Mouse (Mus musculus) C2C12 (cell line): ENCODE measurements around the gene Flcn. TPM values are rescaled to one million over a fixed set of nuclear protein-coding genes. Genes with fewer than 3 reads are reported as not detected.
A peak's percentile ranks its signal among the peaks of the same experiment; 100 is the strongest.

Experiments
- H3K27me3 ChIP-seq: one replicate; pipeline ENCODE4 v1.6.1; 2011; ENCODE audit not compliant: control insufficient read depth, insufficient read depth, insufficient read length
- H3K36me3 ChIP-seq: one replicate; pipeline ENCODE4 v1.6.1; 2011; ENCODE audit not compliant: control insufficient read depth, insufficient read depth
- H3K4me3 ChIP-seq: one replicate; pipeline ENCODE4 v1.5.1; 2011; ENCODE audit warnings: mild to moderate bottlenecking, control low read depth; ENCODE audit not compliant: poor library complexity, insufficient read depth, severe bottlenecking
- H3K79me2 ChIP-seq: one replicate; pipeline ENCODE4 v1.6.1; 2011; ENCODE audit not compliant: control insufficient read depth, insufficient read depth
- H3K79me3 ChIP-seq: one replicate; pipeline ENCODE4 v1.6.1; 2011; ENCODE audit warnings: low read depth, control low read depth
- H3ac ChIP-seq: one replicate; pipeline ENCODE3; 2011; ENCODE audit warnings: low read depth; ENCODE audit not compliant: control insufficient read depth, insufficient read length
- CEBPB ChIP-seq: IDR thresholded peaks from one replicate; pipeline ENCODE4 v1.6.1; 2011; ENCODE audit warnings: low read depth, mild to moderate bottlenecking, control low read depth, moderate library complexity
- CTCF ChIP-seq: IDR thresholded peaks from one replicate; pipeline ENCODE4 v1.5.1; 2011; ENCODE audit not compliant: control insufficient read depth, insufficient read depth, insufficient read length
- FOSL1 ChIP-seq: IDR thresholded peaks from one replicate; pipeline ENCODE4 v1.8.0; 2011; ENCODE audit warnings: mild to moderate bottlenecking, low read length; ENCODE audit not compliant: poor library complexity, insufficient read depth, severe bottlenecking
- MAX ChIP-seq: IDR thresholded peaks from one replicate; pipeline ENCODE4 v1.6.1; 2011; ENCODE audit warnings: mild to moderate bottlenecking, control low read depth
- MYOD1 ChIP-seq: IDR thresholded peaks from one replicate; pipeline ENCODE4 v1.6.1; 2011; ENCODE audit warnings: low read depth; ENCODE audit not compliant: control insufficient read depth, insufficient read length
- MYOG ChIP-seq: IDR thresholded peaks from one replicate; pipeline ENCODE4 v1.6.1; 2011; ENCODE audit not compliant: control insufficient read depth, insufficient read length; ENCODE audit errors: extremely low read depth
- USF1 ChIP-seq: IDR thresholded peaks from one replicate; pipeline ENCODE4 v1.6.1; 2011; ENCODE audit warnings: low read depth, mild to moderate bottlenecking, control low read depth, moderate library complexity
- polyA plus RNA-seq: library from polyadenylated mRNA; unstranded; fragments of >200 nt; fragmentation: generic; extraction: Trizol; gene quantifications from one replicate; pipeline ENCODE4 v1.2.1, GENCODE M21; 2012; ENCODE audit warnings: missing spikeins

Flcn gene
- polyA plus RNA-seq, 1 experiment: 20.7 TPM

DNA sequence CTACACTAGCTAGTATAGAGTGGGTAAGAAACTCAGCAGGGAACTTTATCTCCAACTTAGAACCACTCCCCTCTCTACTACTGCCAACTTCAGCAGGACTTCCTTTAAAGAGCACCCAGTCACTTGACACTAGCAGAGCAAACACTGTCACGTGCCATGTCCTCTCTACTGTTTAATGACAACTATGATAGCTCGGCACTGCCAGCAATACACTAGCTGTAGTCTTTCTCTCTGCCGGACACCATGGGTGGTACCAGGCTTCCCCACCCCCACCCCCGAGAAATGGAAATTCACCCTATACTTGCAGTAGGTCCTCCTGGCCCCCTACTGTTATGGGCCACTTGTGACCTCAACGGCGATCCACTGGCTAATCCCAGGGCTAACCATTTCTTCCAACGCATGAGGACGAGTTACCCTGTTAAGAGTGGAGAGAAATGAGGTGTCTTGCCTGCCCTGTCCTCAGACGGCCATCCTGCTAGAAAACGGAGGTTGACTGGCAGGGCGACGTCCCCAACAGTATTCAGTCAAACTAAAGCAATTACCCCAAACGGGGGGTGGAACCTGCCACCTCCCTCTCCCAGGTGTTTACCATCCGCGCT lies 646 bp downstream of the Flcn start:
- H3K79me2 ChIP-seq: peaks cover 26% of the 10 kb centered on the region
- H3ac ChIP-seq: peak overlapping the region; percentile 75
- no peaks in the 10 kb centered on the region for H3K27me3 ChIP-seq
- TF ChIP-seq USF1 (peak; percentile 92), CTCF (no peak), MYOD1 (no peak), FOSL1 (no peak)
- H3K36me3 ChIP-seq: peaks cover 22% of the 10 kb centered on the region
- peak overlapping the region; percentile 79 for H3K4me3 ChIP-seq
- H3K79me3 ChIP-seq: peaks cover 2% of the 10 kb centered on the region

DNA sequence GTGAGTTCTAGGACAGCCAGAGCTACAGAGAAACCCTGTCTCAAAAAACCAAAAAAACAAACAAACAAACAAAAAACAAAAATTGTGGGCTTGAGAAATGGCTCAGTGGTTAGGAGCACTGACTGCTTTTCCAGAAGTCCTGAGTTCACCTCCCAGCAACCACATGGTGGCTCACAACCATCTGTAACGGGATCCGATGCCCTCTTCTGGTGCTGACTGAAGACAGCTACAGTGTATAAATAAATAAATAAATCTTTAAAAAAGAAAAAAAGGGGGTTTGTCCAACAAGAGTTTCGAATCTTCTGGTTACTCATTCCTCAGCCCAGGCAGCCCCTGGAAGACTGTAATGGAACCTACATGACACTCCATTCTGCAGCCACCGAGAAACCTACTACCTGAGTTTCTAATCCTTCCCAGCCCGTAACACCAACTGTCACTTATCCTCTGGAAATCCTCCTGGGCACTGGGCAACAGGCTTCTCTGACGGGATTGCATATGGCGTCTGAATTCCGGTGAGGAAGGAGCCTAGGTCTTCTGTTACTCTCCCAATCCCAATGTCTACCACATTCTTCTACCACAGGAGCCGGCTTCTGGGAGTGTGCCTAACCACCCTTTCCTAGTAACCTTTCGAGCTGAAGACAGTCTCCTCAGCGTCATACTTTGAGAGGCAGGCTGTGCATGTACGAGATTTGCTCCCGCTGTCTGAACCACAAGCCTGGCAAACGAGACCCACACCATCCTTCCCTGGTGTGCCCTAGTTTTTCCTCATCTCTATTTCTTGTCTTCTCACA lies 1.5 kb downstream of the Flcn start:
- H3K4me3 ChIP-seq: peak overlapping the region; percentile 79
- TF ChIP-seq MYOG: no peak
- TF ChIP-seq USF1: no peak
- no peak for TF ChIP-seq MYOD1
- TF ChIP-seq MAX: no peak
- no peak for TF ChIP-seq CTCF
- TF ChIP-seq CEBPB: no peak
- no peak for TF ChIP-seq FOSL1

DNA sequence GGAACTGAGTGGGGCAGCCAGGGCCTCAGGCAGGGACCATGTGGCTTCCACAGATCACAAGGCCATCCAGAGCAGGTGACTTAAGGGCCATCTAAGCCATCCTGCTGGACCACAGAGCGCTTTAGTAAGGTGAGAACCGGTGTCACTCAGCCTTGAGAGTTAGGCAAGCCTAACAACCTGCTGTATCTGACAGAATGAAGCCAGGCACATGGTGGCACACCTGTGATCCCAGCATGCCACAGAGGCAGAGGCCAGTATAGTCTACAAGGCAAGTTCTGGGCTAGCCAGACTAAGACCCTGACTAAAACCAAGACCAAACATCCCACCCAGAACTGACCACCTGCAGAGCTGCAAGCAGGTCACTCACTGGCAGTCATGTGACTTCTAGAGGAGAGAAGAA lies 4.2 kb downstream of the Flcn start:
- Histone ChIP-seq H3K79me2 (peaks cover 26% of the 10 kb centered on the region), H3K27me3 (no peaks in the 10 kb centered on the region), H3K4me3 (no peak overlapping the region), H3K36me3 (peaks cover 45% of the 10 kb centered on the region), H3K79me3 (peaks cover 2% of the 10 kb centered on the region), H3ac (no peak overlapping the region)
- TF ChIP-seq CEBPB (no peak), FOSL1 (no peak), CTCF (no peak), MYOD1 (no peak), MAX (no peak), MYOG (no peak), USF1 (no peak)

More for the DNA sequence above, 1.5 kb downstream of the Flcn start:
- no peaks in the 10 kb centered on the region for H3K27me3 ChIP-seq
- H3ac ChIP-seq: peak overlapping the region; percentile 75
- H3K79me2 ChIP-seq: peaks cover 26% of the 10 kb centered on the region
- peaks cover 2% of the 10 kb centered on the region for H3K79me3 ChIP-seq
- H3K36me3 ChIP-seq: peaks cover 28% of the 10 kb centered on the region

GRCm38 (mm10) chr11:59805256-59805655 lies 4.6 kb downstream of the Flcn start:
- H3ac ChIP-seq: no peak overlapping the region
- no peaks in the 10 kb centered on the region for H3K27me3 ChIP-seq
- no peak overlapping the region for H3K4me3 ChIP-seq
- TF ChIP-seq USF1: no peak
- TF ChIP-seq MYOD1: peak; percentile 63
- peaks cover 49% of the 10 kb centered on the region for H3K36me3 ChIP-seq
- peaks cover 26% of the 10 kb centered on the region for H3K79me2 ChIP-seq
- H3K79me3 ChIP-seq: peaks cover 2% of the 10 kb centered on the region

DNA sequence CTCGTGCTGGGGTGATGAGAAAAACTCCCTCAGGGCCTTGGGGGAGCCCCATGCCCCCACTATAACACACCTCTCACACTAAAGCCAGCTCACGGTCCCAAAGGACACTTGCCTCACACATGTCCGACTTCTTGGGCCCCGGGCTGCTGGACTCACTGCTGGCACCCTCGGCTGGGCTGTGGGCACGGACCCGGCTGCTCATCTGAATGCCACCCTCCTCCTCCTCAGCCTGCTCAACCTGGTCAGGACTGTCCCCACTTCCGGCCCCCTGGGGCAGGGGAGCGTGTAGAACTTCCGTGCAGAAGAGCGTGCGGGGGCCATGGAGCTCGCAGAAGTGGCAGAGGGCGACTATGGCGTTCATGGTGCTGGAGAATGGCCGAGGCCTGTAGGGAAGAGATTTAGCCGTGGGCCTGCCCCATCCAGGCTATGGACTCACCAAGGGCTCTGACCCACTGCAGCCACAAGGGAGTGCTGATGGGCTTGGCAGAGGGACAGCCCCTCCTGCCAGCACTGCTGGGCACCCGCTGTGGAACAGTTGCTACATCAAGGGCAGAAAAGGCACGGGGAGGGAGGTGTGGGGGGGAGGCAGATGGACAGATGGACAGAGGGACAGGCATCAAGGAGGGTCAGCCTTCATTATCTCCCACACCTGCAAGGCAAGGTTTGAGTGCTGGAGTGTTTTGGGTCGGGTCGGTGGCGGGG lies 5.3 kb downstream of the Flcn start:
- H3K4me3 ChIP-seq: no peak overlapping the region
- peak; percentile 6 for TF ChIP-seq CTCF
- TF ChIP-seq MAX: no peak

GRCm38 (mm10) chr11:59803516-59803915 lies 6.3 kb downstream of the Flcn start:
- Histone ChIP-seq H3K4me3 (no peak overlapping the region), H3K79me3 (no peaks in the 10 kb centered on the region), H3K79me2 (peaks cover 15% of the 10 kb centered on the region), H3ac (no peak overlapping the region), H3K27me3 (no peaks in the 10 kb centered on the region), H3K36me3 (peaks cover 65% of the 10 kb centered on the region)
- TF ChIP-seq CEBPB: no peak
- TF ChIP-seq USF1: no peak
- no peak for TF ChIP-seq FOSL1
- no peak for TF ChIP-seq MYOD1
- no peak for TF ChIP-seq CTCF
- TF ChIP-seq MYOG: no peak
- no peak for TF ChIP-seq MAX

More for the DNA sequence above, 5.3 kb downstream of the Flcn start:
- Histone ChIP-seq H3ac (no peak overlapping the region), H3K79me2 (peaks cover 25% of the 10 kb centered on the region), H3K36me3 (peaks cover 56% of the 10 kb centered on the region), H3K79me3 (peaks cover 2% of the 10 kb centered on the region), H3K27me3 (no peaks in the 10 kb centered on the region)
